Mouse (Mus musculus) midbrain, embryonic 12.5 days (tissue): ENCODE results near the gene B3gnt3. TPM values are rescaled to one million over a fixed set of nuclear protein-coding genes. Genes with fewer than 3 reads are reported as not detected.

Source experiments
- ATAC-seq: fragments of 200-750 bp; cut with Nextera tagmentation; 2 replicates; pipeline ENCODE4 v1.8.0; 2017; ENCODE audit warnings: low read depth, moderate TSS enrichment, moderate library complexity; ENCODE audit not compliant: low FRiP score
- H3K27ac ChIP-seq: fragments of 300-500 bp; sonication (generic); replicated peaks from 2 replicates; pipeline ENCODE4 v1.5.1; 2016; ENCODE audit warnings: mild to moderate bottlenecking
- H3K27me3 ChIP-seq: fragments of 300-500 bp; sonication (generic); 2 replicates; pipeline ENCODE4 v1.6.1; 2016; ENCODE audit warnings: mild to moderate bottlenecking
- H3K36me3 ChIP-seq: fragments of 300-500 bp; sonication (generic); 2 replicates; pipeline ENCODE4 v1.6.1; 2016
- H3K4me1 ChIP-seq: fragments of 300-500 bp; sonication (generic); 2 replicates; pipeline ENCODE4 v1.6.1; 2016
- H3K4me2 ChIP-seq: fragments of 300-500 bp; sonication (generic); replicated peaks from 2 replicates; pipeline ENCODE4 v1.6.1; 2016; ENCODE audit warnings: mild to moderate bottlenecking, moderate library complexity
- H3K4me3 ChIP-seq: fragments of 300-500 bp; sonication (generic); 2 replicates; pipeline ENCODE4 v1.5.1; 2016; ENCODE audit warnings: mild to moderate bottlenecking
- H3K9ac ChIP-seq: fragments of 300-500 bp; sonication (generic); replicated peaks from 2 replicates; pipeline ENCODE4 v1.6.1; 2016; ENCODE audit warnings: mild to moderate bottlenecking, moderate library complexity
- H3K9me3 ChIP-seq: fragments of 300-500 bp; sonication (generic); 2 replicates; pipeline ENCODE4 v1.6.1; 2016; ENCODE audit warnings: mild to moderate bottlenecking
- WGBS: fragments of 180-500 bp; shearing (Covaris S2); methylation state at CpG from one replicate; pipeline ENCODE4 v1.1.7; 2016; 5-methylcytosine and 5-hydroxymethylcytosine counted together
- polyA plus RNA-seq: library from polyadenylated mRNA; unstranded; fragments of >200 nt; fragmentation: Nextera tagmentation; extraction: Ambion mirVana; gene quantifications from 2 replicates; pipeline ENCODE4 v1.2.1, GENCODE M21; 2016

The B3gnt3 gene
- polyA plus RNA-seq, 1 experiment from 2014 or later, result 0.66 TPM

DNA sequence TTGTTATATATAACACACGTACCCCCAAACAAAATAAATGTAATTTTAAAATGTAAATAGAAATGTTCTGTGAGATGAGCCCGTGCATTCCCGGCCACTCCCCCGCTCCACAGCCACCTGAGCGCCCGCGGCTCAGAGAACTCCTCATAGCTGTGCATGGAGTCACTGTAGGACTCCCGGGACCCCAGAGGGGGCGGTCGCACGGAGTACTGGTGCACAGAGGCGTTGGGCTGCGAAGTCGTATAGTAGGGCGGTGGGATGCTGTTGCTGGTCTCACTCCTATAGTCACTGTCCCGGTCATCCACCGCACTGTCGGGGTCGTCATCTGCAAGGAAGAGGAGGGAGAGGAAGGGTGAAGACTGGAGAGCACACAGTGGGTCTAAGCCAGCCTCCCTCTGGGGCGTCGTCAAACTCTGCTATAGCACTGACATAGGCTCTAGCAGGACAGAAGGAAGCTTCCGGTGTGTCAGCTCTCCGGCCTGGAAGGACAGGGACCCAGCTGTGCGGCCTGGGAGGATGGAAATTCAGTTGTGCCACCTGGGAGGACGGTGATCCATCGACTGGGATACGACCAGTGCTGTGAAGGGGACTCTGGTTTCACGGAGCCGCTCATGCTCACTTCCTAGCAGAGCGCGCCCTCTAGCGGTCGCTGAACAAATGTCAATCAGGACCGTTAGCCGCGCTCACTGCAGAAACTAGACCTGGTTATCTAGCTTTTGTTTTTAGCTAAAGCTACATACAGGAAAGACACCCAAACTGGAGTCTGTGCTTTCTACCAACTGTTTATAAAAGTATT, 41.1 kb downstream of the B3gnt3 start:
- 7% methylated on average over 36 of the region's 36 CpGs for WGBS
- no peaks in the 10 kb centered on the region for H3K36me3 ChIP-seq
- no peak overlapping the region for H3K4me3 ChIP-seq
- no peak overlapping the region for H3K4me2 ChIP-seq
- peaks cover 92% of the 10 kb centered on the region for H3K27me3 ChIP-seq
- ATAC-seq, result peak; percentile 67
- H3K4me1 ChIP-seq, result peaks cover 11% of the 10 kb centered on the region
- no peak overlapping the region for H3K27ac ChIP-seq
- no peaks in the 10 kb centered on the region for H3K9me3 ChIP-seq
- no peak overlapping the region for H3K9ac ChIP-seq

DNA sequence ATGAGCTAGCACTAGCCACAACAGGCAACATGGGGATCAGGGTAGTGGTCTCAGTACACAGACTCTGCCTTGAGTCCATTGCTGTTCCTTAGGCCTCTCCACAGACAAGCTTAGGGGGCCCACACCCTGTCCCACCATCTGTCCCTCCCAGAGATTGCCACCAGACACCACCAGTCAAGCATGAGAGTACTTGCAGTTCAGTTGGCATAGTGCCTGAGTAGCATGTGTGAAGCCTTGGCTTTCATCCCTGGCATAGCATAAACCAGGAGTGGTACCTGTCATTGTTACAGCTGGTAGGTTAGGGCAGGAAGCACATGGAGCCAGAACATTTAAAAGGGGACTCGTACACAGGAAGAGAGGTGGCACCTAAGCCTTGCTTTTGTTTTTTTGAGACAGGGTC, 41.8 kb downstream of the B3gnt3 start:
- no peak for ATAC-seq
- H3K9ac ChIP-seq, result no peak overlapping the region
- H3K4me1 ChIP-seq, result peaks cover 8% of the 10 kb centered on the region
- no peaks in the 10 kb centered on the region for H3K36me3 ChIP-seq
- no peak overlapping the region for H3K4me2 ChIP-seq
- H3K27ac ChIP-seq, result no peak overlapping the region
- H3K4me3 ChIP-seq, result no peak overlapping the region
- H3K9me3 ChIP-seq, result no peaks in the 10 kb centered on the region
- WGBS, result 50% methylated on average over 1 of the region's 1 CpGs
- H3K27me3 ChIP-seq, result peaks cover 96% of the 10 kb centered on the region

DNA sequence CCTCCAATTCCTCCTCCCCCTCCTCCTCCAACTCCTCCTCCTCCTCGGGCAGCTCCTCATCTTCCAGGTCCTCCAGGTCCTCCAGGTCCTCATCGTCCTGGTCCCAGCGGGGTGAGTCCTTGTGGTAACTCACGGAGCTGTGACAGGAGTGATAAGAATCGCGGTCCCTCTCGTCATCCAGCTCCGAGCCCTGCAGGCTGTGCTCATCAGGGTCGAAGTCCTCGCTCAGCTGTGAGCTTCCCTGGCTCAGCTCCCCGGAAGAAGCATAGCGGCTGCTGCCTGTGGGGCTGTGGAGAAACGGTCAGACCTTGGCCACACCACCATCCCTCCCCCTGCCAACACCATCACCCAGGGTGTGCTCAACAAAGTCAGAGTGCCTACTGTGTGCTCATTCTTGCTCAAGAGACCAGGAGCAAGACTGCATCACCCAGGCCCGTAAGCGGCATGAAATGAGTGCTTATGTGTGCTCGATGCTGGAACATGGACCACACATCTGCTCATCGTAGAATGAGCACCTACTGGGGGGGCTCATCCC, 43.0 kb downstream of the B3gnt3 start:
- no peaks in the 10 kb centered on the region for H3K9me3 ChIP-seq
- H3K4me3 ChIP-seq, result no peak overlapping the region
- no peaks in the 10 kb centered on the region for H3K36me3 ChIP-seq
- no peak overlapping the region for H3K4me2 ChIP-seq
- no peak overlapping the region for H3K27ac ChIP-seq
- H3K9ac ChIP-seq, result no peak overlapping the region
- ATAC-seq, result no peak
- H3K27me3 ChIP-seq, result peaks cover 97% of the 10 kb centered on the region
- WGBS, result 37% methylated on average over 17 of the region's 17 CpGs
- peaks cover 11% of the 10 kb centered on the region for H3K4me1 ChIP-seq

DNA sequence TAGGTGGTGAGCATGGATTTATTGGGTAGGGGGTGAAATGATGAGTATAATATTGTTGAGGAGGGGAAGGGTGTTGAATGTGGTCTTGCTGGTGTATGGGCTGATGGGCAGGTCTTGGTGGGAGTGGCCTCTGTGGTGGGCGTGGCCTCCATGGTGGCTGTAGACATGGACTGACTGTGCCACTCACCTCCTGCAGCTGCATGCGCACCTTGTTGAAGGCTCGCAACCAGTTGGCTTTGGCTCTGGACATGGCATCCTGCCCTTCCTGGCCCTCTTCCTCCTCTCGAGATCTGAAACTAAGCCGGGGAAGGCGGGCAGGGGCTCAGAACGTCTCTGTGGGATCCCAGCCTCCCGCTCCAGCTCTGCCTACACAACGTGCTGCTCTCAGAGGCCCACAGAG, 43.8 kb downstream of the B3gnt3 start:
- no peak for ATAC-seq
- 24% methylated on average over 8 of the region's 9 CpGs for WGBS
- no peaks in the 10 kb centered on the region for H3K36me3 ChIP-seq
- peaks cover 97% of the 10 kb centered on the region for H3K27me3 ChIP-seq
- H3K4me3 ChIP-seq, result no peak overlapping the region
- no peaks in the 10 kb centered on the region for H3K9me3 ChIP-seq
- H3K4me1 ChIP-seq, result peaks cover 11% of the 10 kb centered on the region
- no peak overlapping the region for H3K27ac ChIP-seq
- no peak overlapping the region for H3K4me2 ChIP-seq
- no peak overlapping the region for H3K9ac ChIP-seq

DNA sequence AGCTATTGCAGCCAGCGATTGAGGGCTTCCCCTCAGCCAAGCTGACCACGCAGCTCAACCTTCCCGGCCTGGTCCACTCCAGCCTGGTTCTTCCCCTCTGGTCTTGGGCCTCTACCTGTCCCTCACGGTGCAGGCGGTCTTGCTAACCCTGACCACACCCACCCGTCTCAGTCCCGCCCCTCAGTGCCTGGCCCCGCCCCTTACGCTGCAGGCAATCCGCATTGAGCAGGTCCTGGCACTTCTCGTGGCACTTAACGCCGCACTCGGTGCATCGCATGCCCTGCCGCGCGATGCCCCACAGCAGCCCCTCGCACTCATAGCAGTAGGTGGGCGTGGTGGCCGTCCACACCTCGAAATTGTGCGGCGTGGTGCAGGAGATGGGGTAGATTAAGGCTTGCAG, 47.0 kb downstream of the B3gnt3 start:
- Histone ChIP-seq H3K27me3 (peaks cover 74% of the 10 kb centered on the region), H3K4me2 (peak overlapping the region; percentile 44), H3K27ac (no peak overlapping the region), H3K9me3 (no peaks in the 10 kb centered on the region), H3K9ac (no peak overlapping the region), H3K4me1 (peaks cover 7% of the 10 kb centered on the region; the same call in 1 of the 2 replicates), H3K36me3 (peaks cover 20% of the 10 kb centered on the region), H3K4me3 (peak overlapping the region; percentile 15)
- ATAC-seq, result peak; percentile 42
- WGBS, result 1% methylated on average over 24 of the region's 24 CpGs

DNA sequence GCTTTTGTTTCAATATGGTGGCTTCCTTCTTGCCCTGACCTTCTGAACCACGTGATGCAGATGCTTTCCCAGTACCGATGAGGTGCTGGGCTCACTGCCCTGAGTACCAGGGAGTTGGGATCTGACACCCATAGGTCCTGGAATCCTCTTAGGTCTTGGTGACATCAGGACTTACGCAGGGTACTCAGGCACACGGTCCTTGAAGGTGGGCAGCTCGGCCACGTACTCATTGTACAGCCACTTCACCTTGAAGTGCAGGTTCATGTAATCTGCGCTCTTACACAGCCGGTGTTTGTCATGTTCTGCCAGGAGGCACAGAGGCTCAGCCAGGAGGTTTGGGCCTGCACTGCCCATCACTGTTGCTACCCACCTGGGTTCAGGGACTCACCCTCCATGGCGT, 56.1 kb downstream of the B3gnt3 start:
- no peaks in the 10 kb centered on the region for H3K9me3 ChIP-seq
- ATAC-seq, result no peak
- H3K4me1 ChIP-seq, result no peaks in the 10 kb centered on the region
- H3K9ac ChIP-seq, result no peak overlapping the region
- no peak overlapping the region for H3K4me2 ChIP-seq
- 85% methylated on average over 9 of the region's 9 CpGs for WGBS
- H3K4me3 ChIP-seq, result no peak overlapping the region
- peaks cover 32% of the 10 kb centered on the region for H3K36me3 ChIP-seq
- no peak overlapping the region for H3K27ac ChIP-seq
- H3K27me3 ChIP-seq, result 0 out of 2 replicates have a peak, but pooled peaks cover 9% of the 10 kb centered on the region

Other genes starting within 250 kb of the B3gnt3 start
- gene Abhd8, start 238.1 kb downstream of the B3gnt3 start, polyA plus RNA-seq, result 109 and 111 TPM in 2 replicates
- gene Mrpl34, start 236.8 kb downstream of the B3gnt3 start, polyA plus RNA-seq, result 235 and 245 TPM in 2 replicates
- gene Dda1, start 232.6 kb downstream of the B3gnt3 start, polyA plus RNA-seq, result 145 and 152 TPM in 2 replicates
- 14.2 and 18.7 TPM in 2 replicates for gene Ano8, start 215.8 kb downstream of the B3gnt3 start, polyA plus RNA-seq
- 15.5 and 18.3 TPM in 2 replicates for gene Gtpbp3, start 213.7 kb downstream of the B3gnt3 start, polyA plus RNA-seq
- 26.9 and 29.5 TPM in 2 replicates for gene Plvap, start 190.0 kb downstream of the B3gnt3 start, polyA plus RNA-seq
- 0.13 and 0.41 TPM in 2 replicates for gene Ccdc194, start 176.1 kb downstream of the B3gnt3 start, polyA plus RNA-seq
- 13.1 and 14.5 TPM in 2 replicates for gene Bst2, start 164.3 kb downstream of the B3gnt3 start, polyA plus RNA-seq
- 54.0 and 57.0 TPM in 2 replicates for gene Mvb12a, start 158.9 kb downstream of the B3gnt3 start, polyA plus RNA-seq
- gene Tmem221, start 142.9 kb downstream of the B3gnt3 start, polyA plus RNA-seq, result 0.14 TPM in 2 replicates
- gene Nxnl1, start 135.2 kb downstream of the B3gnt3 start, polyA plus RNA-seq, result not detected in 2 replicates
- gene Slc27a1, start 132.9 kb downstream of the B3gnt3 start, polyA plus RNA-seq, result 38.4 and 44.4 TPM in 2 replicates
- 215 and 216 TPM in 2 replicates for gene Pgls, start 109.6 kb downstream of the B3gnt3 start, polyA plus RNA-seq
- gene Fam129c, start 104.1 kb downstream of the B3gnt3 start, polyA plus RNA-seq, result 6.5 and 6.9 TPM in 2 replicates
- 52.1 and 56.2 TPM in 2 replicates for gene Colgalt1, start 90.8 kb downstream of the B3gnt3 start, polyA plus RNA-seq
- gene Unc13a, start 30.0 kb downstream of the B3gnt3 start, polyA plus RNA-seq, result 12.8 and 16.9 TPM in 2 replicates
- gene Jak3, start 25.5 kb downstream of the B3gnt3 start, polyA plus RNA-seq, result 3.3 and 3.4 TPM in 2 replicates
- not detected in 2 replicates for gene Insl3, start 12.6 kb downstream of the B3gnt3 start, polyA plus RNA-seq
- 39.2 and 43.7 TPM in 2 replicates for gene Fcho1, start 23.9 kb upstream of the B3gnt3 start, polyA plus RNA-seq
- 8.6 and 8.8 TPM in 2 replicates for gene Zfp709, start 180.2 kb upstream of the B3gnt3 start, polyA plus RNA-seq
- 14.7 and 15.1 TPM in 2 replicates for gene Zfp882, start 206.8 kb upstream of the B3gnt3 start, polyA plus RNA-seq
- gene Zfp617, start 206.8 kb upstream of the B3gnt3 start, polyA plus RNA-seq, result 37.5 and 40.6 TPM in 2 replicates
- gene Zfp961, start 249.2 kb upstream of the B3gnt3 start, polyA plus RNA-seq, result 20.6 and 23.6 TPM in 2 replicates